Mouse (Mus musculus): Measurements from ENCODE around the gene Ctc1.
"Not testable (repeated sequence)": the region's sequence is repeated elsewhere in the genome, so short reads cannot be mapped to it uniquely, and the experiment has no call there.

Ctc1 gene

DNA sequence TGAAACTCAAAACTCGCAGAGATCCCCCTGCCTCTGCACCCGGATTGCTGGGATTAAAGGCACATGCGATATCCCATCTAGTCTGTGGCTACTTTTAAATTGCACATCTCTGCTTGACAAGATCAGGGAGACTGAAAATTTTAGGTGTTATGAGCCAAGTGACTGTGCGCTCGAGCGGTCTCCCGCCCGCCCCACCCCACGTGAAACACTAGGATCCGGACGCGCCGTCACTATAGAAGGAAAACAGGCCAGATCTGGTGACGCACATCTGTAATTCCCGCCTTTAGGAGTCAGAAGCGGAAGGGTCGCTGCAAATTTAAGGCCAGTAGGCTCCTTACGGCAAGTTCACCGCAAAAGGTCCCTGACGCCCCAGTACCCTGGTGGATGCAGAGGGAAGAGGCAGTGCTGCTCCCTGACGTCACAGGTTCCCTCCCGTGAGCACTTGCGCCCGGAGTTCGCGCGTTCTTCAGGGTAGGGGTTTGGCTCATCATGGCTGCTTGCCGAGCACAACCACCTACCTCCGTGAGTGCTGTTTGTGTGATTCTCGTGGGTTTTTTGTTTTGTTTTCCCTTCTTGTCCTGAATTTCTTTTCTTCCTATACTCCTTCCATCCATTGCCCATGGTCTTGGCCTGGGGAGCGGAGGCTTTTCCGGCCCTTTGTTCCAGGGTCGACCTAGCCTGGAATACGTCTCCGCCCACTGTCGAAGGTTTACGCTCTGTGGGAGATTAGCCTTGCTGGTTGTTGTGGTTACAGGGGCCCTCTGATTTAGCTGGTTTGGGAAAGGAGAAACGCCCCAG lies at the start of gene Ctc1:
TSS of gene Ctc1 (plus strand) at position 268 of the 798 bp plus-strand sequence.
- peak; percentile 61 to 82 for DNase-seq (ENCODE audit: low spot score in 2 of 2)

DNA sequence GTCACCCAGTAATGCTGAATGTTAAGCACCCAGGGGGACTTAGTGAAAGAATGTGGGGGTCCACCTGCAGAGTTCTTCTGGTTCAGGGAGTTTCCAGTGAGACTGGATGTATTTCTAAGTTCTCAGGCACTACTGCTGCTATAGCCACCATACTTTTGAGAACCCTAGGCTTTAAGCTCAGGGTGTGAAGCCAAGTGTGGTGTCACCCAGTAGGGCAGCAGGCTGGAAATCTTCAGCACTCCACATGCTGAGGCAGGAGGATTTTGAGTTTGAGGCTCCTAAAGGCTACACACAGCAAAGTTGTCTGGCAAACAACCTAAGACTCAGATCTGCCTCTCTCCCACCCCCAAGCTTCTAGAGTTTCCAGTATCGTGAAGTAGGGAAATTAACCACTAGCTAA lies 49.2 kb upstream of the Ctc1 start:
- no peak for DNase-seq (ENCODE audit: low spot score in 2 of 2)

- DNase-seq (ENCODE audit: low spot score in 2 of 2), result peak; percentile 77 to 85
Observed at GRCm38 (mm10) chr11:68967337-68968282, 48.1 kb upstream of the Ctc1 start, which contains the start of gene Slc25a35. Gene Slc25a35, plus strand, starts transcription at chr11:68968131.

DNA sequence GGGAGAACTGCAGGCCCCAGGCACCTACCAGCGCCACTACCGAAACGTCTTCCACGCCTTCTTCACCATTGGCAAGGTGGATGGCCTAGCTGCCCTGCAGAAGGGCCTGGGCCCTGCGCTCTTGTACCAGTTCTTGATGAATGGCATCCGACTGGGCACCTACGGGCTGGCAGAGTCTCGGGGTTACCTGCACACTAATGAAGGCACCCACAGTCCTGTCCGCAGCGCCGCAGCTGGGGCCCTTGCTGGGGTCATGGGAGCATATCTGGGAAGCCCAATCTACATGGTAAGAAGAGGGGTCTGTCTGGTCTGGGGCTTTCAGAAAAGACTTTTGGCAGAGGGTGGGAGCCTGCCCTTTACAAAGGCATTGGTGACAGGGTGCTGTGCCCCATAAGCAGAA lies 47.0 kb upstream of the Ctc1 start:
- no peak for DNase-seq (ENCODE audit: low spot score in 2 of 2)

GRCm38 (mm10) chr11:68970232-68970631 lies 45.5 kb upstream of the Ctc1 start:
- DNase-seq (ENCODE audit: low spot score in 2 of 2), result no peak

DNA sequence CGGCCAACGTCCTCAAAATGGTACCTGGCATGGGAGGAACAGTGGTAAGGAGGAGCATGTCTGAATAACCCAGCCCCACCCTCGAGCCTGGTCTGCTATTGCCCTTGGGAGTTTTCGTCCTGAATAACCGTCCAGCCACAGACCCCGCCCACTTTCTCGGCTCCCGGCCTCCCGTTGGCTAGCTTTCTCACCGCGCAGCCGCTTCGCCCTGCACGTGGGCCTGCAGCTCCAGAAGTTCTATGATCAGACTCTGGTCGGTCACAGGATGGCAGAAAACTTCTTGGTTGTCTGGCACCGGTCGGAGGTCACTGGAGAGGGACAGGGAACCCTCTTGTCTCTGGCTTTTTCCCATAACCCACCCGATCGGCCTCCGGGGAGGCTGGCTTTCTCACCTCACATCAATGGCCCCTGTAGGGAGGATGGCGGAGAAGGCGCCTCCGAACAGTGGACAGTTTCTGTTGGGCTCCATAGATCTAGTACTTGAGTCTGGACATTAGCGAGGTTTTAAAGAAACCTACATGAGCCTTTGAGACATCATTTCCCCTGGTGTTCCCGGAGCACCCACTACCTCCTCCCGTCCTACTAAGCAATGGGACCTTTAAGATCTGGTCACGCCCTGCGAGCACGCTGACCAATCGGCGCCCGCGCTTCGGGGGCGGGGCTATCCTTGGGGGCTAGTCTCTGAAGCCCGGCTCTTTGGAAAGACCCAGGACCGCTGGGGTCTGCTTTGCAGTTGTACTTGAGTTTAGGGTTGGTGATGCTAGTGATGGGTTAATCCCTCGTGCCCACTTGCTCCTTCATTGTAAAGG lies 42.3 kb upstream of the Ctc1 start:
- DNase-seq (ENCODE audit: low spot score in 2 of 2), result peak in 1 of 2 experiments; percentile 78

GRCm38 (mm10) chr11:68974059-68974450 lies 41.7 kb upstream of the Ctc1 start:
- no peak for DNase-seq (ENCODE audit: low spot score in 2 of 2)

- no peak for DNase-seq (ENCODE audit: low spot score in 2 of 2)
Observed at GRCm38 (mm10) chr11:68975085-68975484, 40.6 kb upstream of the Ctc1 start, which contains the start of gene Rangrf. Gene Rangrf, minus strand, starts transcription at chr11:68975185.

DNA sequence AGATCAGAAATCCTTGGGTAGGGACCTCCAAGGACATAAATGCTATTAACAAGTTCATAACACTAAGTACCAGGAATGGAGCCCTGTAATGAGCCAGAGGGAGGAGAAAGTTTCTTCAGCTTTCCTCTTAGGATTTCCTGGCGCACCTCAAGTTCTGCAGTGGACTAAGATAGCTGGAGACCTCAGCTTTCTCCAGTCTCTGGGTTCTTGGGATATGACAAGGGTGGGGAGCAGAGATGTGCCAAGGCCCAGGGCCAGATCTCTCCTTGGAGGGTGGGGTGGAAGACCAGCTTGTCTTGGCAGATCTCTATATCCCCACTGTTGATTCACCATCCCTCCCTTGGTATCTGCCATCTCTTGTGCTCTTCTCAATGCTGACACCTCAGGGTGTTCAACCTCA lies 40.1 kb upstream of the Ctc1 start:
- no peak for DNase-seq (ENCODE audit: low spot score in 2 of 2)

- DNase-seq (ENCODE audit: low spot score in 2 of 2), result no peak
Observed at GRCm38 (mm10) chr11:68979320-68979733, 36.4 kb upstream of the Ctc1 start.

- no peak for DNase-seq (ENCODE audit: low spot score in 2 of 2)
Observed at GRCm38 (mm10) chr11:68980919-68981318, 34.8 kb upstream of the Ctc1 start.

GRCm38 (mm10) chr11:68982639-68983369 lies 32.9 kb upstream of the Ctc1 start:
- peak; percentile 64 to 78 for DNase-seq (ENCODE audit: low spot score in 2 of 2)

- DNase-seq (ENCODE audit: low spot score in 2 of 2), result peak in 1 of 2 experiments; percentile 8
Observed at GRCm38 (mm10) chr11:68987365-68987882, 28.3 kb upstream of the Ctc1 start.

DNA sequence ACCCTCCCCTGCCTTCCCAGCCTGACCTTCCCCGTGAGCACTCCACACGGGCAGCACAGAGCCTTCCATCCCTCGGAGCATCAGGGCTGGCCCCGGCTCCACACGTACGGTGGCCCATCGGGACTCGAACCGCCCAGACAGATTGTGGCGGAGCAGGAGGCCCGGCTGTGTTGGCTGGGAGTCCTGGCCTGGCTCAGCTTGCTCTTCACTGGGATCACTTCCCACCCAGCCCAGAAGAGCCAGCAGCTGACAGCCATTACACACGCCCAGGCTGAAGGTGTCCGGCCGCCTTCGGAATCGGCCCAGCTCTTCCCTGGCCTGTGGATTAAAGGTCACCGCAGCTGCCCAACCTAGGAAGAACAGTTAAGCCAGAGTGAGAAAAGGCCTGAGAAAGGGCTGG lies 27.4 kb upstream of the Ctc1 start:
- peak in 1 of 2 experiments; percentile 13 for DNase-seq (ENCODE audit: low spot score in 2 of 2)

- DNase-seq (ENCODE audit: low spot score in 2 of 2), result peak in 1 of 2 experiments; percentile 49
Observed at GRCm38 (mm10) chr11:68993122-68993521, 22.6 kb upstream of the Ctc1 start.

DNA sequence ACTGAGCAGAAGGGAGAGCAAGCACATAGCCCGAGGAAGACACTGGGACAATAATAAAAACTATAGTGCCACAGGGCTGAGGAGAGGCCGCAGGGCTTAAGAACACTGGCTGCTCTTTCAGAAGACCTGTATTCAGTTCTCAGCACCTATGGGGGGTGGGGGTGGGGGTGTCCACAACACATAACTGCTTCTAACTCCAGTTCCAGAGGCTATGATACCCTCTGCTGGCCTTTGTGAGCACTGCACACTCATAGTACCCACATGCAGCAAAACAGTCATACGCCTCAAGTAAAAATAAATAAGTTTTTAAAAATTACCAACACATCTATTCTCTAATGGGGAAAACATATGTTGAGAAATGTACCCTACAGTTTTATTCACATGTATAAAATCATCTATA lies 21.3 kb upstream of the Ctc1 start:
- no peak for DNase-seq (ENCODE audit: low spot score in 2 of 2)

DNA sequence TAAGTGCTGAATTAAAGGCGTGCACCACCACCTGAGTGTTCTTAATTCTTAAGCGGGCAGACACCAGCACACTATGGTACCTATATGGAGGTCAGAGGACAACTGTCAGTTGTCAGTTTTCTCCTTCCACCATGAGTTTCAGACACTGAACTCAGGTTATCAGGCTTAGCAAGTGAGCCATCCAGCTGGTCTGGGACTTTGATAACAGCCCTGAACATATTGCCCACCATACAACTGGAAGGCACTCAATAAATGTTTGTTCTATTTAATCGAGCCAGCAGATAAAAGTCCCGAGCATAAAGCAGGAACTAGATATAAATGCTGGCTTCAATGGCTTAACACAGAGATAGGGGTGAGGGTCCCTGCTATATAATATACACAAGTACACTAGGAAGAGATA lies 18.6 kb upstream of the Ctc1 start:
- DNase-seq (ENCODE audit: low spot score in 2 of 2), result no peak

GRCm38 (mm10) chr11:69002782-69003181 lies 12.9 kb upstream of the Ctc1 start:
- DNase-seq (ENCODE audit: low spot score in 2 of 2), result not testable (repeated sequence)

DNA sequence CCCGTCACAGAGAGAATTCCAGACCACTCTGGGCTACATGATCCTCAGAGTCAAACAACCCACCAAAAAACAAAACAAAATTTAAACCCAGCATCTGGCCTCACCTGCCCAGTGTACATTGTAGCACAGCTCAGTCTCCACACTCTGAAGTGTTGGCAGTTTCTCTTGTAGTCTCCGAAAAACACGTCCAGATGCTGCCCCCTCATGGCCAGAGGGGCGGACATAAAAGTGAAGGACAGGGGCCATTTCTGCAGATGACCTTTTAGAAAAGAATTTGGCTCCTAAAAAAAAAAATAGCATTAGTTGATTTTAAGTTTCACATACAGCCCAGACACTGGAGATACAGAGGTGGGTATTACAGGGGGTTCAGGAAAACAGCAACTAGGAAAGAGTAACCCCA lies 12.1 kb upstream of the Ctc1 start:
- no peak for DNase-seq (ENCODE audit: low spot score in 2 of 2)

- no peak for DNase-seq (ENCODE audit: low spot score in 2 of 2)
Observed at GRCm38 (mm10) chr11:69005193-69005592, 10.5 kb upstream of the Ctc1 start.

DNA sequence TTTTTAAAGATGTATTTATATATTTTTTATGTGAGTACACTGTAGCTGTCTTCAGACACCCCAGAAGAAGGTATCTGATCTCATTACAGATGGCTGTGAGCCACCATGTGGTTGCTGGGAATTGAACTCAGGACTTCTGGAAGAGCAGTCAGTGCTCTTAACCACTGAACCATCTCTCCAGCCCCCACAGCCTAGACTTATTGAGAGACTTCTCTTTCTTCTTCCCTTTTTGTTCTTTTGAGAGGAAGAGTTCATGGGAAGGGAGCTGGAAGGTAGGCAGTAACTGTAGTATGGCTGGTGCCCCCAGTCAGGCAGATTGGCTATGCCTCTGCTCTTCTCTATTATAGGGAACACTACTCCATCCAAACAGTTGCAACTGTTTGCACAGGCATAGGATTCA lies 9.1 kb upstream of the Ctc1 start:
- DNase-seq (ENCODE audit: low spot score in 2 of 2), result not testable (repeated sequence)

All from cerebellum, postnatal 4 days (tissue).